Mouse (Mus musculus): Measurements from ENCODE around the gene Med6.
"Not testable (repeated sequence)": the region's sequence is repeated elsewhere in the genome, so short reads cannot be mapped to it uniquely, and the experiment has no call there.

Gene Med6

DNA sequence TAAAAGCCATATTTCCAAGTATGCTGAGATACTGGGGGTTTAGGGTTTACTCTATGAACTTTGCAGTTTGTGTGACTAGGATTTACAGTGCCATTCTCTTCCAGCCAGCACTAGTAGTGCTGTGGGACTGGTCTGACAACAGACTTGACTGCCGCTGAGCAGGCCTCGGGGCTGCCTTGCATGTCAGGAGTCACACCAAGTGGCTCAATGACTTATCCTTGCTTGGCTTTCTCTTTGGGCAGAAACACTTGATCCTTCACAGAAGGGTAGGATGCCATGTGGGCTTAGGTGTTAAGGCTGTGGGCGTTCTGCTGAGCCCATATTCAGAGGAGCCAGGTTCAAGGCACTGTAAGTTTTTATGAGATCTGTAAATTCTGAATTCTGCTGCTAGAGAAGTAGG lies 45.5 kb downstream of the Med6 start:
- no peak for DNase-seq (ENCODE audit: low spot score)

DNA sequence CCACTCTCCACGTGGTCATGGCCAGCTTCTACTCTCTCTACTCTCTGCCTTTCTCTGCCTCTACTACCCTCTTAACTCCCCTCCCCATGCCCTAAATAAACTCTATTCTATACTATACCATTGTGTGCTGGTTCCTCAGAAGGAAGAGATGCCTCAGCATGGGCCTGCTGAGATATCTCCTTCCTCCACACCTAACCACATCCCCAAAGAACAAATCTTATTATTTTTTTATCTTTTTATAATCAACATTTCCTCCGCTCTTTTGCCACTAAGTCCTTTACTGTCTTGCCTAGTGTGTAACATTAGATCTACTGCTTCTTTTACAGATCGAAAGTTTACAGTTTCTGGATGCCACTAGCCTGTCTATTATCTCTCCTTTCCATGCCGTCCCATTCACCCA lies 47.6 kb downstream of the Med6 start:
- no peak for DNase-seq (ENCODE audit: low spot score)

DNA sequence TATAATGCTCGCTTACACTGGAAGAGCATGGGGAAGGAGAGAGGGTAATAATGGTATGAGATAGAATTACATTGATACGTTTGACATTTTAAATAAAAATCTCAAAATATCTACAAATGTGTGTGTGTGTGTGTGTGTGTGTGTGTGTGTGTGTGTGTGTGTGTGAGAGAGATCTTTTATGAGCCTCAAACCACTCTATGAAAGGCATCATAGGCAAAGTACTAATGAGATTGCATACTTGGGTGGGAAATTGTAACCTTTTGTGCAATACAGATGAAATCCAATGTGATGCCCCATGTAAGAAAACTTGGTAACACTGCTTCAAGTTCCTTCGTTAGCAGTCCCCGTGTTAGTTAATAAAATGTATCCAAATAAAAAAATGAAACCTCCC lies 61.8 kb downstream of the Med6 start:
- no peak for DNase-seq (ENCODE audit: low spot score)

DNA sequence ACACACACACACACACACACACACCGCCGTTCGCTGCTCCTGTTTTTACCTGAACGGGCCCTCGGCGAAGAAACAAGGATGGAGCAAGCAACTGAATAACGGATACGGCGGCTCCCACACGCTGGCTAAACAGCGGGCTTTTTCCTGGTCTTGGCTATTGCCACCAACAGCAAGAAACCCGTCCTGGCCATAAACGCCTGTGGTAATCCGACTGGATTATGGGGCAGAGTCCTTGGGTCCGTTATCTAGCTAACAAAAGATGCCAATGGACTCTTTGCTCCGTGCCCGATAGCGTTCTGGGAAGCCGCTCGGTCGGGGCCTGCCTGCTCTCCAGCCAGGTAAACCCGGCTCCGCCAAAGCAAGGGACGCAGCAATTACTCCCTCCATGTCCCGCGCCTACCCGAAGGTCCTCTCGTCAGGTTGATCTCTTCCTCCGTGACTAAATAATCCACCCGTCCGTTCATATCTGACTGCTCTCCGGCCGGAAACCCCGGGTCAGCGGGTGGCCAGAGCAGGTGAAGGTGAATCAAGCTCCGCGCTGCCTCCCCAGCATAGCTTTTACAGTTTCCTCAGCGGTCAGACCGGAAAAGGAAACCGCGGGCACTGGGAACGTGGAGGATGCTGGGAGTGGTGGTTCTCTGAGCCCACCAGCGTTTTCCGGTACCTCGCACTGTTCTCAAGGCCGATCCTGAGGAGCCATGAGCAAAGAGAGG lies 62.3 kb downstream of the Med6 start, which contains the start of the genes Gm20498 and Synj2bp:
Gene Gm20498 (minus strand): TSS at position 590 of the 713 bp plus-strand sequence.
Gene Synj2bp (minus strand): TSS at position 596 of the 713 bp plus-strand sequence.
- peak; percentile 61 for DNase-seq (ENCODE audit: low spot score)

DNA sequence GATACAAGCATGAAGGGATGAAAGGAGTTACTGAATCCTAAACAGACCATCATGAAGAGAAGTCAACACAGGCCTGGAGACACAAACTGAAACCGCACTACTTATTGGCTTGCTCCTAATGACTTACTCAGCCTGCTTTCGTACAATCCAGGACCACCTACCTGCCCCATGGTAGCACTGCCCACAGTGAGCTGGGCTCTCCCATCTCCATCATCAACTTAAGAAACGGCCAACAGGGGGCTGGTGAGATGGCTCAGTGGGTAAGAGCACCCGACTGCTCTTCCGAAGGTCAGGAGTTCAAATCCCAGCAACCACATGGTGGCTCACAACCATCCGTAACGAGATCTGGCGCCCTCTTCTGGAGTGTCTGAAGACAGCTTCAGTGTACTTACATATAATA lies 64.2 kb downstream of the Med6 start:
- not testable (repeated sequence) for DNase-seq (ENCODE audit: low spot score)
